Mouse (Mus musculus): ENCODE results near the gene Prnd.

The Prnd gene

GRCm38 (mm10) chr2:131939404-131940111 is 11.1 kb upstream of the Prnd start:
- in situ Hi-C loops (cut with MboI): loop anchor here (5.0 kb wide), 1 partner anchor 112 kb away; no protein-coding TSS in a partner anchor

GRCm38 (mm10) chr2:131940506-131940905 is 10.2 kb upstream of the Prnd start:
- in situ Hi-C loops (cut with MboI): no loop called here

- in situ Hi-C loops (cut with MboI): no loop called here
These were observed 9.2 kb upstream of the Prnd start for GRCm38 (mm10) chr2:131941501-131941900.

GRCm38 (mm10) chr2:131944370-131944769 is 6.3 kb upstream of the Prnd start:
- in situ Hi-C loops (cut with MboI): no loop called here

- in situ Hi-C loops (cut with MboI): no loop called here
These were observed 5.4 kb upstream of the Prnd start for GRCm38 (mm10) chr2:131945225-131945624.

GRCm38 (mm10) chr2:131945765-131946164 is 4.9 kb upstream of the Prnd start:
- in situ Hi-C loops (cut with MboI): no loop called here

- in situ Hi-C loops (cut with MboI): no loop called here
These were observed 4.3 kb upstream of the Prnd start for GRCm38 (mm10) chr2:131946351-131946750.

GRCm38 (mm10) chr2:131948156-131948555 is 2.5 kb upstream of the Prnd start:
- in situ Hi-C loops (cut with MboI): no loop called here

- in situ Hi-C loops (cut with MboI): no loop called here
These were observed 1.6 kb upstream of the Prnd start for GRCm38 (mm10) chr2:131948916-131949639.

- in situ Hi-C loops (cut with MboI): no loop called here
These were observed 679 bp upstream of the Prnd start for GRCm38 (mm10) chr2:131949767-131950597.

- in situ Hi-C loops (cut with MboI): no loop called here
These were observed 1.8 kb downstream of the Prnd start for GRCm38 (mm10) chr2:131952456-131952855.

- in situ Hi-C loops (cut with MboI): no loop called here
These were observed 2.4 kb downstream of the Prnd start for GRCm38 (mm10) chr2:131952961-131953538.

- in situ Hi-C loops (cut with MboI): no loop called here
These were observed 3.0 kb downstream of the Prnd start for GRCm38 (mm10) chr2:131953711-131954110.

GRCm38 (mm10) chr2:131954835-131955234 is 4.2 kb downstream of the Prnd start:
- in situ Hi-C loops (cut with MboI): no loop called here

- in situ Hi-C loops (cut with MboI): no loop called here
These were observed 4.6 kb downstream of the Prnd start for GRCm38 (mm10) chr2:131955264-131955663.

- in situ Hi-C loops (cut with MboI): no loop called here
These were observed 5.9 kb downstream of the Prnd start for GRCm38 (mm10) chr2:131956336-131957256.

- in situ Hi-C loops (cut with MboI): no loop called here
These were observed 7.1 kb downstream of the Prnd start for GRCm38 (mm10) chr2:131957731-131958222.

GRCm38 (mm10) chr2:131961671-131962070 is 11.0 kb downstream of the Prnd start:
- in situ Hi-C loops (cut with MboI): no loop called here

GRCm38 (mm10) chr2:131970597-131970996 is 19.9 kb downstream of the Prnd start:
- in situ Hi-C loops (cut with MboI): no loop called here

GRCm38 (mm10) chr2:131971098-131971497 is 20.4 kb downstream of the Prnd start:
- in situ Hi-C loops (cut with MboI): no loop called here

- in situ Hi-C loops (cut with MboI): loop anchor here (25.0 kb wide), 1 partner anchor 261 kb away; the partner anchor contains the start of gene Tmem230
These were observed 26.0 kb downstream of the Prnd start for GRCm38 (mm10) chr2:131976663-131977062.

Measured in mature B cell (primary cell).